Mouse (Mus musculus) stomach, adult 2 months (tissue): ENCODE measurements around the gene Galnt7. TPM values are rescaled to one million over a fixed set of nuclear protein-coding genes. Genes with fewer than 3 reads are reported as not detected.

ENCODE experiments used
- polyA plus RNA-seq: library from polyadenylated mRNA; depleted of rRNA; stranded (reverse); fragments of >200 nt; gene quantifications from 2 replicates; pipeline ENCODE4 v1.2.3, GENCODE M21; 2012; rRNA removed

Galnt7 gene
- 2.5 and 2.9 TPM in 2 replicates for polyA plus RNA-seq

GRCm38 (mm10) chr8:57652456-57653055 is at the start of gene Galnt7:
Galnt7 (minus strand) TSS chr8:57653032.

GRCm38 (mm10) chr8:57511316-57512118 is 141.3 kb downstream of the Galnt7 start, which contains the start of gene Hmgb2:
Hmgb2 (plus strand) TSS chr8:57511907.

DNA sequence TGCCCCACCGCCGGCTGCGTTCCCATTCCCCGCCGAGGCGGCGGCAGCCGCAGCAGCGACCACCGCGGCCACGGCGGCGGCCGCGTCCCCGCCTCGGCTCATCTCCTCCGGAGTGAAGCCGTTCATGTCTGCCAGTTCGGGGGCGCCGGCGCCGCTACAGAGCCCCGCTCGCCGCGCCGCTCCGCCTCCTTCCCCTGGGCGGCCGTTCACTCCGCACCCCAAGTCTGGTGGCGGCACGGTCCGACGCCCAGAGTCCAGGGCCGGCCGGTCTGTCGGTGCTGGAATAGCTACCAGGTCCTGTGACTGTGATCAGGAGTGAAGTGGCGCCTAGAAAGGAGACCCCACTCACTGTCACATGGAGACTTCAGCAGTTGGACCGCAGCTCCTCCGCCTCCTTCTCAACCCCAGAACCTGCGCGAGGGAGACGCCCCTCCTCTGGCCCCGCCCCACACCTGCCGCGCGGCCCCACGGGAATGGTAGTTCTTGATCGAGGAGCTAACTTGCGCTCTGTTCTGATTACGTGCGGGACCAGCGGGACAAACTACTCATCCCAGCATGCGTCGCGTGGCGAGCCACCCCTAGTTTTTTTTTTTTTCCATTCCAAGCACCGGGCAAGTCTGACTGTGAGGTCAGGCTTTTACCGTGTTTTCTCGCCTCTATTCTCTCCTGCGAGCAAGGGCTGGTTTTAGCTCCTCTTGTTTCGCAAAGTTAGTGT is 165.2 kb downstream of the Galnt7 start, which contains the start of gene Sap30:
Sap30 (minus strand) TSS at position 420 of the 715 bp plus-strand sequence.

Other genes starting within 250 kb of the Galnt7 start
- not detected in 2 replicates for gene Scrg1, start 197.1 kb downstream of the Galnt7 start, polyA plus RNA-seq
- gene Sap30, start 165.2 kb downstream of the Galnt7 start, polyA plus RNA-seq = 4.9 and 11.9 TPM in 2 replicates
- gene Hmgb2, start 141.1 kb downstream of the Galnt7 start, polyA plus RNA-seq = 2.3 and 3.0 TPM in 2 replicates